ENCODE assay signal across 12 mouse cellular contexts in the genomic region with DNA sequence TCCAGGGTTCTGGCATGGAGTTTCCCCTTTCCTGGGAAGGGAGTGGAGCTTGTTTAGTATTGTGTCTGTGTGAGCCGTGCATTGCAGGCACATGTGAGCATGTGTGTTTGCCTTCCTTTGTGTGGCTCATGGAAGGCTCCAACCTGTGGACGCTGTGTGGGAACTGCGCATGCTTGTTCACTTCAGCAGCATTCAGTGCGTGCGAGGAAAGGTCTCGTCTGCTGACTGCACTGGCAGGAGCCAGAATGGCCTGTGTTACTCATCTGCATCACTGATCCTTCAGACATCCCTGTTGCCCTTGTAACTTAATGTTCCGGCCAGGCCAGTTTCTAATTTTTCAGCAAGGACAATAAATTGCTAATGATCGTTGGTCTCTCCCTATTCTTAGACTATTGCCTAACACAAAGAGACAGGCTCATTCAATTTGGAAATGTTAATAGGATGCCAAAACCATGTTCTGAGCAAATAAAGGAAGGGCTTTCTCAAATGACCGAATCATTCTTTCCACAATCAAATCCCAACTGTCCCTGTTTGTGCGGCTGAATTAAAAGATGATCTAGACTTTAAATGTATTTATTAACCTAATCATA.
"Had no signal": no experiment of that assay in that cellular context is flagged by ENCODE, and none has a peak within 500 bp of the region (broad histone marks: within the 10 kb centered on the region; RNA-seq: fewer than 3 reads in every experiment).

No protein-coding gene starts in this region.

- H3K4me3 ChIP-seq: left cerebral cortex, adult 2 months; limb, embryonic 15.5 days; liver, embryonic 13.5 days; midbrain, embryonic 15.5 days; neural tube, embryonic 12.5 days had no signal

- H3K27me3 ChIP-seq: limb, embryonic 15.5 days; liver, embryonic 13.5 days; midbrain, embryonic 15.5 days; neural tube, embryonic 12.5 days had no signal

- H3K9ac ChIP-seq: limb, embryonic 15.5 days; liver, embryonic 13.5 days; liver, postnatal 0 days; midbrain, embryonic 15.5 days; neural tube, embryonic 12.5 days had no signal

- H3K4me2 ChIP-seq: limb, embryonic 15.5 days; liver, embryonic 13.5 days; midbrain, embryonic 11.5 days; midbrain, embryonic 15.5 days; neural tube, embryonic 12.5 days had no signal

- H3K9me3 ChIP-seq: limb, embryonic 15.5 days; liver, embryonic 13.5 days; midbrain, embryonic 15.5 days; neural tube, embryonic 12.5 days had no signal

- H3K4me1 ChIP-seq: limb, embryonic 15.5 days; liver, embryonic 13.5 days; midbrain, embryonic 15.5 days; neural tube, embryonic 12.5 days had no signal

- H3K27ac ChIP-seq: left cerebral cortex, adult 2 months; limb, embryonic 15.5 days; liver, embryonic 13.5 days; midbrain, embryonic 15.5 days; neural tube, embryonic 12.5 days had no signal

- ATAC-seq: liver, postnatal 0 days; lung, postnatal 0 days; midbrain, embryonic 15.5 days had no signal

- DNase-seq: kidney, adult 18-20 months; kidney, postnatal 25 days; liver, embryonic 13.5 days; liver, postnatal 0 days; lung, postnatal 4 days; right cerebral cortex, postnatal 14 days had no signal

- H3K36me3 ChIP-seq: limb, embryonic 15.5 days; liver, embryonic 13.5 days; midbrain, embryonic 15.5 days; neural tube, embryonic 12.5 days had no signal
